Mouse (Mus musculus): ENCODE results near the gene Ankrd13d. TPM values are rescaled to one million over a fixed set of nuclear protein-coding genes. Genes with fewer than 3 reads are reported as not detected.
A peak's percentile ranks its signal among the peaks of the same experiment; 100 is the strongest.

The Ankrd13d gene
- total RNA-seq (2021): 1 to 10 TPM in 1 of 2 experiments, under 1 TPM in 1; 0.98 to 1.5 TPM

DNA sequence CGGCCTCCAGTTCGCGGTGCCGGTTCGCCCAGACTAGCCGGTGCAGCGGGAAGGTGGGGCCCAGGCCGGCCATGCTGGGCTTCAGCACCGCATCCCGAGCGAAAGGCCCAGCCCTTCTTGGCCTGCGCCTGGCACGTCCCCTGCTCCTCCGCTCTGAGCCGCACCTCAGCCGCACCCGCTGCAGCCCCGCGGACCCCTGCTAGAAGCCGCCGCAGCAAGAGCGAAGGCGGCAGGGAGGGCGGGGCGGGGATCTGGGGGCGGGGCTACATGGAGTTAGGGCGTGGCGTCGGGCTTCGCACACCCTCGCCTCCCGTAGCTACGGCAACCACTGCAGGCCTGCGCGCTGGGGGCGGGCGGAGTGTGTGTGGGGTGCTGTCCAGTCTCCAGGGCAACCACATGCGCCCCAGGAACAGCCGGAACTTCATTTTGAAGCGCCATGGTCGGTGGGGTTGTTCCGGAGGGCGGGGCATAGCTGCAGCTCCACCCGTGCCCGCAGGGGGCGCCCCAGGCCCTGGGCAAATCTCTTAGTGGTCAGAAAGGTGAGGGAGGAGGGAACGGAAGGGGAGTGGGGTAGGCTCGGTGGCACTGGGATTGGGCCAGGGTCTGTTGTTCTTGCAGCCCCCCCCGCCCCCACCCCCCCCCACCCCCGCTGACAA lies at the start of gene Ankrd13d:
Ankrd13d (minus strand) TSS at position 240 of the 656 bp plus-strand sequence.
- DNase-seq: peak; percentile 84 to 86
- intact Hi-C loops (cut with DNase I): loop anchor here (2.0 kb wide), 1 partner anchor 24 kb away; the partner anchor contains the start of gene Grk2

DNA sequence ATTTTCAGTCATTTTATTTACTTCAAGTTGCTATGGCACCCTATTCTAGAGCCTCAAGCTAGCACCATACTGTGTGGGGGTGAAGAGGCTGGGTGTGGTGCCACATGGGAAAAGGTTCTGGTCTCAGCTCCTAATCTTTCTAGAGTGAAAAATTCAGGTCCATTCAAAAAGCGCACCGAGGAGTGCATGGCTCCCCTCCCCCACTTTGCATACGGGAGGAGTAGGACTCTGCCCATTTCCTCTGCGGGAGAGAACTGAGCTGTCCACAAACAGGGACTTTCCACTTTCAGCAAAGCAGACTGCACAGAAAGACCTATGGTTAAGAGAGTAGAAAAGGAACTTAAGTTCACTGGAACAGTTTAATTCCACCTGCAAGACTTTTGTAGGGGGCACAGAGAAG lies 49.7 kb upstream of the Ankrd13d start:
- DNase-seq: peak; percentile 63 to 65
- intact Hi-C loops (cut with DNase I): no loop called here

- intact Hi-C loops (cut with DNase I): no loop called here
- no peak for DNase-seq
Observed at GRCm38 (mm10) chr19:4331273-4331672, 48.3 kb upstream of the Ankrd13d start.

GRCm38 (mm10) chr19:4330603-4331002 lies 47.7 kb upstream of the Ankrd13d start:
- no peak for DNase-seq
- intact Hi-C loops (cut with DNase I): no loop called here

DNA sequence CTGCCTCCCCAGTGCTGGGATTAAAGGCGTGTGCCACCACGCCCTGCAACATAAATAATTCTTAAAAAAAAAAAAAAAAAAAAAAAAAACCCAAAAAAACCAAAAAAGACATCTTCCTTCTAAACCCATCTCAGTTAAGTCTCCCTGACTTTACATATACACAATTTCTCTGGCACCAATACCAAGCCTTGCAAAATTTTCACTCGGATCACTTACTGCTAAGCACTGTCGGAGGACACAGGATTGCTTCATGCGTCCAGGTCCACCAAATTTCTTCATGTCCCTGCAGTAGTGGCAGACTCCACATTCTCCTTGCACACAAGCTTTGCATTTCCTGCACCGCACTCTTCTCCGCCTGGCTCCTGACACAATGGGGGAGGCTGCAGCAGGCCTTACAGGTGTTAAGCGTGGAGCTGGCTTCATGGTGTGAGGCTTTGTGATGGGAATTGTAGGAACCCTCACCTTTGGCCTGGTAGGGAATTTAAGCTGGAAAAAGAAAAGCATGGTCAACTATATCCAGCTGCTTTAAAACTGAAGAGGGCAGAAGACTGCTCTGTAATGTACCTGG lies 45.9 kb upstream of the Ankrd13d start:
- intact Hi-C loops (cut with DNase I): no loop called here
- no peak for DNase-seq

- intact Hi-C loops (cut with DNase I): no loop called here
- peak; percentile 27 to 40 for DNase-seq
Observed at GRCm38 (mm10) chr19:4326881-4327280, 43.9 kb upstream of the Ankrd13d start.

- intact Hi-C loops (cut with DNase I): no loop called here
- no peak for DNase-seq
Observed at GRCm38 (mm10) chr19:4326106-4326505, 43.2 kb upstream of the Ankrd13d start.

- DNase-seq: no peak
- intact Hi-C loops (cut with DNase I): no loop called here
Observed at GRCm38 (mm10) chr19:4322134-4322533, 39.2 kb upstream of the Ankrd13d start.

- intact Hi-C loops (cut with DNase I): no loop called here
- no peak for DNase-seq
Observed at GRCm38 (mm10) chr19:4321622-4322021, 38.7 kb upstream of the Ankrd13d start.

- intact Hi-C loops (cut with DNase I): no loop called here
Observed at GRCm38 (mm10) chr19:4319272-4319671, 36.3 kb upstream of the Ankrd13d start.

GRCm38 (mm10) chr19:4317181-4317580 lies 34.2 kb upstream of the Ankrd13d start:
- no peak for DNase-seq
- intact Hi-C loops (cut with DNase I): no loop called here

More at GRCm38 (mm10) chr19:4319272-4319671, 36.3 kb upstream of the Ankrd13d start:
- DNase-seq: no peak

DNA sequence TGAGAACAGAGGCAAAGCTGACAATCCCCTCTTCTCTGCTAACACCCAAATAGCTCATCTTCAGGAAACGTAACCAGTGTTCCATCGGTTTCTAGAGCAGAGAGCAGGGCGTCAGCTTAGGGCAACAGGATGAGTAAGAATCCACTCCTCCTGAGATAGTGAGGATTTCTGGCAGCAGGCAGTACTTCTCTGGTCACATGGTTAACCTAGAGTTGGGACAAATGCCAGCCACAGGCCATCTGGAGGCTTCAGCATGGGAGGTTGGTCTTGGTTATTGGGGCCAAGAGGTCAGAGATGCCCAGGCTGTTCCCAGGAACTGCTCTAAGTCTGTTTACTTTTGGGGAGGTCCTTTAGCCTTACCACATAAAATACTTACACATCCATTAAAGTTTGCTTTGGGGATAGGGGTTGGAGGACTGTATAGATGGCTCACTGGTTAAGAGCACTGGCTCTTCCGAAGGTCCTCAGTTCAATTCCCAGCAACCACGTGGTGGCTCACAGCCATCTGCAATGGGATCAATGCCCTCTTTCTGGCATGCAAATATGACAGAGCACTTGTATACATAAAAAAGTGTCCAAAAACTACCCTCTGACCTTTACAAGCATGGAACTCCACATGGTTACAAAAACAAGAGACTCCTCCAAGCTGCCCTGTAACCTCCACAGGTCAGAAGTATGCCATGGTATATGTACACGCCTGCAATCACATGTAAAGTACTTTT lies 32.4 kb upstream of the Ankrd13d start:
- intact Hi-C loops (cut with DNase I): no loop called here

DNA sequence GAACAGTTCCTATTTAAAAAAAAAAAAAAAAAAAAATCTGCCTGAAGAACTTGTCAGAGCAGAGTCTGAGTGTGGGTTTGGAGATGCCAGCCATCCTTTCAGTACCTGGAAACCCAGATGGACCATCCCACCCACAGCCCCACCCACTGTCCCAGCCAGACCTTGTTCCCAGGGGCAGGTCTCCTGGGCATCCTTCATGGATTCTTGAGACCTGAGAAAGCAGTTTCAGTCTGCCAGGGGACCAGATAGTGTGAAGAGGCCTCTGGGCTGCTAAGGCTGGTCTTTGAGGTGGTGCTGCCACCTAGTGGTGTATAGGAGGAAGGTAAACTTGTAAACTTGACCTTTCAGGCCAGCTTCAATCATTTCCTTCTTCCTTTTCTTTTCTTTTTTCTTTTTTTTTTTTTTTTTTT lies 26.8 kb upstream of the Ankrd13d start:
- intact Hi-C loops (cut with DNase I): loop anchor here (1.0 to 5.0 kb wide), 2 partner anchors 52 to 102 kb away; no protein-coding TSS in a partner anchor
- peak; percentile 74 to 77 for DNase-seq

More for the DNA sequence above, 32.4 kb upstream of the Ankrd13d start:
- peak; percentile 67 to 71 for DNase-seq

- intact Hi-C loops (cut with DNase I): loop anchor here (5.0 kb wide), 1 partner anchor 102 kb away; no protein-coding TSS in a partner anchor
- DNase-seq: no peak
Observed at GRCm38 (mm10) chr19:4309302-4309701, 26.4 kb upstream of the Ankrd13d start.

DNA sequence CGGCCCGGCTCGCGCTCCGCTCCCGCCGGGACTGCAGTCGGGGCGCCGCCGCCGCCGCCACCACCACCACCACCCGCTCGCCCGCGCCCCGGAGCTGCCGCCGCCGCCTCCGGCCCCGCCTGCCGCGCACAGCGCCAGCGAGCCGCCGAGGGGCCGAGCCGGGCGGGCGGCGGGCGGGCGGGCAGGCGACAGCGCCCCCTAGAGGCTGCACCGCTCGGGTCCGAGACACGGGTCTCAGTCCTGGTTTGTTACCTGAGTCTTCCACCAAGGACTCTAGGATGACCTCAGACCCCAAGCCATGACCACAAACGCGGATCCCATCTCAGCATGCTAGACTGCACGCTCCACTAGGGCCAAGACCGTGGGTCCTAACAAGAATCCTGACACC lies 23.2 kb upstream of the Ankrd13d start, which contains the start of gene Grk2:
Grk2 (minus strand) TSS at position 33 of the 388 bp plus-strand sequence.
- DNase-seq: peak; percentile 83 to 89
- intact Hi-C loops (cut with DNase I): loop anchor here (1.0 to 5.0 kb wide), 3 partner anchors 23 to 99 kb away; partner anchors contain the start of gene Ankrd13d

- peak; percentile 55 to 59 for DNase-seq
- intact Hi-C loops (cut with DNase I): loop anchor here (1.0 to 5.0 kb wide), 3 partner anchors 23 to 98 kb away; partner anchors contain the start of gene Ankrd13d
Observed at GRCm38 (mm10) chr19:4305491-4306189, 22.7 kb upstream of the Ankrd13d start.

- DNase-seq: no peak
Observed at GRCm38 (mm10) chr19:4304871-4305321, 22.0 kb upstream of the Ankrd13d start.

DNA sequence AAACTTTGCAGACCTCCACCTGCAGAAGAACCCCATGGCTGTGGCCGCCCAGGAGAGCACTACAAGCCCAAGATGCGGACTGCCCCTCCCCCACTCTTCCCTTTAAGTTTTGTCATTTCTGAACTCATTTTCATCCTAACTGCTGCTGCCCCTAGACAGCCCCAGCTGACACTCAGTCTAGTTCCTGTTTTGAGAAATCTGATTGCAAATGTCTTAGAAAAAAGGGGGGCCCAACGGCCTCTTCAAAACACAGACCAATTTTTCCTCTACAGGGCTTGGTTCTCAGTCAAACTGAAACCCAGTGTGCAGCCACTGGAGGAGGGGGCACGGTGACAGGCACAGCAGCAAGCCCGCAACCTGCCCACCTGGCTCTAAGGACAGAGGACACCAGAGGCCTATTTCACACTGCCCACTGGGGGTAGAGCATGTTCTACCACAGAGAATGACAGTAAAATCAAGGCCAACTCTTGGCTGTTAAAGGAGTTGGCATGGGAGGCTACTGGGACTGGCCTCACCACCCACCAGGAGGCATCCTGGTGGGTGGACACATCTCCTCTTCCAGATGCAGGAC lies 21.4 kb upstream of the Ankrd13d start:
- DNase-seq: no peak
- intact Hi-C loops (cut with DNase I): no loop called here

More at GRCm38 (mm10) chr19:4304871-4305321, 22.0 kb upstream of the Ankrd13d start:
- intact Hi-C loops (cut with DNase I): loop anchor here (5.0 kb wide), 1 partner anchor 98 kb away; no protein-coding TSS in a partner anchor

DNA sequence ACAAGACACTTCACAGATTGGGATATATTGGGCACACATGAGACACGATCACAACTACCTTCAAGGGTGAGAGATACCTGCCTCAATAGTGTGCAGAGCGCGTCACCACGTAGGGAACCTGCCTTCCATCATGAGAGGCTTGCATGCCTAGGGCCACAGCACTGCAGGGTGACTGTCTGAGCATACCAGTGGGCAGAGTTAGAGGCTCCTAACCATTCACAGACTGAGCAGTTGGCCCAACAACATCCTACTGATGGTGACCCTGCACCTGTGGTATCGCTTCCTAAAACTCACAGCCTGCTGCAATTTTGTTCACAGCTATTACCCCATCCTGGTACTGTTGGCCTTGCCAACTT lies 20.7 kb upstream of the Ankrd13d start:
- intact Hi-C loops (cut with DNase I): no loop called here
- DNase-seq: no peak
